Mouse (Mus musculus) thymus, adult 2 months (tissue): Measurements from ENCODE around the gene Atic. TPM values are rescaled to one million over a fixed set of nuclear protein-coding genes. Genes with fewer than 3 reads are reported as not detected.

Experiments used
- DNase-seq: peaks from one replicate; pipeline ENCODE4 v3.0.0; 2021
- H3K27ac ChIP-seq: fragments of 200-500 bp; 2 replicates; pipeline ENCODE4 v1.5.1; 2012; ENCODE audit warnings: low read length, control low read depth; ENCODE audit not compliant: control insufficient read depth, insufficient read depth
- H3K27me3 ChIP-seq: fragments of 200-500 bp; 2 replicates; pipeline ENCODE4 v1.6.1; 2012; ENCODE audit warnings: mild to moderate bottlenecking, low read length, moderate library complexity, mixed read lengths; ENCODE audit not compliant: control insufficient read depth, insufficient read depth
- H3K36me3 ChIP-seq: fragments of 200-500 bp; 2 replicates; pipeline ENCODE4 v1.6.1; 2012; ENCODE audit warnings: mild to moderate bottlenecking, low read length, moderate library complexity; ENCODE audit not compliant: control insufficient read depth, insufficient read depth
- H3K4me1 ChIP-seq: fragments of 200-500 bp; replicated peaks from 2 replicates; pipeline ENCODE4 v1.6.1; 2012; ENCODE audit warnings: low read length; ENCODE audit not compliant: control insufficient read depth, insufficient read depth
- H3K4me3 ChIP-seq: fragments of 200-500 bp; 2 replicates; pipeline ENCODE4 v1.5.1; 2012; ENCODE audit warnings: mild to moderate bottlenecking, low read length, control low read depth, moderate library complexity; ENCODE audit not compliant: control insufficient read depth, insufficient read depth
- CTCF ChIP-seq: fragments of 200-500 bp; IDR thresholded peaks from 2 replicates; pipeline ENCODE4 v1.5.1; 2012; ENCODE audit warnings: mild to moderate bottlenecking, control low read depth, low read length, moderate library complexity, borderline replicate concordance; ENCODE audit not compliant: control insufficient read depth, poor library complexity, insufficient read depth; ENCODE audit errors: extremely low read depth
- POLR2A ChIP-seq: fragments of 200-500 bp; IDR thresholded peaks from 2 replicates; pipeline ENCODE4 v1.6.1; 2012; ENCODE audit warnings: mild to moderate bottlenecking, low read length, control low read depth, moderate library complexity; ENCODE audit not compliant: control insufficient read depth, poor library complexity, insufficient read depth; ENCODE audit errors: extremely low read depth
- WGBS: fragments of 180-500 bp; shearing (Covaris S2); methylation state at CpG from one replicate; pipeline ENCODE4 v1.1.7; 2018; 5-methylcytosine and 5-hydroxymethylcytosine counted together
- polyA plus RNA-seq: library from polyadenylated mRNA; depleted of rRNA; stranded (reverse); fragments of >200 nt; gene quantifications from 2 replicates; pipeline ENCODE4 v1.2.3, GENCODE M21; 2012

Atic gene
- polyA plus RNA-seq, 1 experiment, result 46.0 TPM

DNA sequence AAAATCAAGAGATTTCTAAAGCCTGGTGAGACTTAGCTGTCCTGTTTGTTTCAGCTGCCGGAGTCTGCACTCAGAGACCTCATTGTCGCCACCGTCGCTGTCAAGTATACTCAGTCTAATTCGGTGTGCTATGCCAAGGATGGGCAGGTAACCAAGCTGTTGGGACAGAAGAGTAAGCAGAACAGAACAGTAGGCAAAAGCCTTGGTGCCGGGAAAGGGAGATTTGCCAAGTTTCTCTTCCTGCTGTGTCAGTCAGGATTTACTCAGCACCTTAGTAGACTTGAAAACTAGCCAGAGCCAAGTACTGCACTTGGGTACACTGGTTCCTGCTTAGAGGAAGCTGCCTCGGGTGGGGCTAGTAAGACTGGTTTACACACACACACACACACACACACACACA, 19.0 kb downstream of the Atic start:
- no peak overlapping the region for H3K27ac ChIP-seq
- 90% methylated on average over 7 of the region's 7 CpGs for WGBS
- no peaks in the 10 kb centered on the region for H3K27me3 ChIP-seq
- no peak for DNase-seq
- peaks cover 70% of the 10 kb centered on the region for H3K36me3 ChIP-seq
- H3K4me1 ChIP-seq, result no peaks in the 10 kb centered on the region
- TF ChIP-seq POLR2A, result no peak
- no peak for TF ChIP-seq CTCF
- H3K4me3 ChIP-seq, result no peak overlapping the region

DNA sequence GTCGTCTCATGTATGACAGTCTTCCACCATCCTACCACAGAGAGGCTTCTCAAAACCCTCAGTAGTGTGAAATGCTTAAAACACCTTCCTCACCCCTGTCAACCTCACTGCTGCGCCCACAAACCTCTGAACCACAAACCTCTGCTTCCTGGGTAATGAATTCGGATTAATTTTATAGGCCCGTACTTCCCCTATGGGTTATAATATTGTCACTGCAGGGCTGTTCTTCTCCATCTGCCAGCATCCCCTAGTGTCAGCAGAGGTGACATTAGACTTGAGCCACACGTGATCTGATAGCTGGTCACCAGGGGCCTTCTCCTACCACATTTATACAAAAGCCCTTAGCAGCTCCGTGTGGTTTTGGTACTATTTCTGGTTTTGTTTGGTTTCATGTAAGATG, 19.9 kb downstream of the Atic start:
- no peak for TF ChIP-seq POLR2A
- TF ChIP-seq CTCF, result no peak
- Histone ChIP-seq H3K4me3 (no peak overlapping the region), H3K36me3 (peaks cover 63% of the 10 kb centered on the region), H3K27ac (no peak overlapping the region), H3K4me1 (no peaks in the 10 kb centered on the region), H3K27me3 (no peaks in the 10 kb centered on the region)
- DNase-seq, result no peak
- WGBS, result 30% methylated on average over 6 of the region's 6 CpGs

DNA sequence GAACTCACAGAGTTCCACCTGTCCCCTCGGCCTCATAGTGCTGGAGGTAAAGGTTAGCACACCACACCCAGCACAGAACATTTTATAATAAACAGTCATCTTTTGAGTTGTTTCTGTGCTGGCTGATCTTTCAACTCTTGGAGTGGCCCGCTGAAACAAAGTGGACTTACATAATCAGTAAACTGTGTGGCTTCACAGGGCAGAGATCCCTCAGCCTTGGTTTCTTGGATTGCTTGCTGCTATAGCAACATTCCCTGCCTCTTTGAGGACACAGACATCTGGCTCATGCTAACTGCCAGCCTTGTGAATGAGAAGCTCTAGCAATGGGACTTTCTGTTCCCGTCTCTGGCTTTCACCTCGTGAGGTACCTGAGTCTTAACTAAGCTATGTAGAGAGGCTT, 22.6 kb downstream of the Atic start:
- WGBS, result 92% methylated on average over 4 of the region's 4 CpGs
- Histone ChIP-seq H3K36me3 (peaks cover 38% of the 10 kb centered on the region), H3K27me3 (no peaks in the 10 kb centered on the region), H3K4me3 (no peak overlapping the region), H3K27ac (no peak overlapping the region), H3K4me1 (no peaks in the 10 kb centered on the region)
- no peak for TF ChIP-seq CTCF
- TF ChIP-seq POLR2A, result no peak
- DNase-seq, result no peak

DNA sequence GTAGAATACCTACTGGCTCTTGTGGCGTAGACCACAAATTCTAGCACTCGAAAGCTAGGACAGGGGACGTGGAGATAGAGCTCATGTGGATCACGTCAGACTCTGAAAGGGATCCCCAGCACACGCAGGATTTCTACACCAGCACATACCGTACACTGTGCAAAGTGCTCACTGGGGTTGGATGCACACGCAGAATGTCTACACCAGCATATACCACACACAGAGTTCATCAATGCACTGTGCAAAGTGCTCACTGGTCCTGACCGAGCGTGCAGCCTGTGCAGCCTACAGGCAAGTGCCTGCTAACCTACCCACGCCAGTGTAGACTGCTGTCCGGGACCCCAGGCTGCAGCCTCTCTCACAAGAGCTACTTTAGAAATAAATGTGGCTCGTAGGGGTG, 23.5 kb downstream of the Atic start:
- Histone ChIP-seq H3K27me3 (no peaks in the 10 kb centered on the region), H3K36me3 (peaks cover 38% of the 10 kb centered on the region), H3K4me1 (no peaks in the 10 kb centered on the region), H3K4me3 (no peak overlapping the region), H3K27ac (no peak overlapping the region)
- WGBS, result 98% methylated on average over 12 of the region's 12 CpGs
- TF ChIP-seq CTCF, result no peak
- no peak for TF ChIP-seq POLR2A
- DNase-seq, result no peak

DNA sequence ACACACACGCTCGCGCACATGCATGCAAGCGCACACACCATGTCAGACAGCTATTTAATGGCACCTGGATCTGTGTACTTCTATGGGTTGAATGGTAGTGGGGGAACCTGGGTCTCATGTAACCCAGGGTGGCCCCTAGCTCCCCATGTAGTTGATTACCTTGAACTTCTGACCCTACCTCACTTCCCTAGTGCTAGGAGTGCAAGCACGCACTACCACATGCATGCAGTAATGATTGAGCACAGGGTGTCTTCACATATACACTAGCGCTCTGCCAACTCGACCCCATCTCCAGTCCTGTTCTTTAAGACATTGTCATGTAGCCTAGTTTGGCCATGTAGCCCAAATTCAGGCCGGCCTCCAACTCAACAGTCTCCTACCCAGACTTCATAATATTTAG, 26.4 kb downstream of the Atic start:
- H3K36me3 ChIP-seq, result peaks cover 13% of the 10 kb centered on the region
- H3K27ac ChIP-seq, result no peak overlapping the region
- TF ChIP-seq POLR2A, result no peak
- no peak for TF ChIP-seq CTCF
- no peak for DNase-seq
- 95% methylated on average over 8 of the region's 8 CpGs for WGBS
- no peak overlapping the region for H3K4me3 ChIP-seq
- no peaks in the 10 kb centered on the region for H3K4me1 ChIP-seq
- H3K27me3 ChIP-seq, result no peaks in the 10 kb centered on the region

DNA sequence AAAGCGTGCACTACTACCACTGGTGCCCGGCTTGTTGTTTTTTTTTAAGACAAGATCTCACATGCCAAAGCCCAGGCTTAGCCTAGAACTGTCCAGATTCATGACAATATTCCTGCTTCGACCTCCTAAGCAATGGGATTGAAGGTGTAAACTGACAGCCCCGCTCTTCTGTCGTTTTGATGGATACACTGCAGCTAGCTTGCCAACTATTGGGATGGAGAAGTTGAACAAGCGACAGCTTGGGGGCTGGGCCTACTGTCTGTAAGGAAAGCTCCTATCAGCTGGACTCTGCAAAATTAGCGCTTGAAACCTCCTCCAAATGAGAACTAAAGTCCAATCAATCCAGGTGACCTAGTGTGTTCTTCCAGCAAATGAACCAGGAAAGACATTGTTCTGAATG, 26.9 kb downstream of the Atic start:
- WGBS, result 89% methylated on average over 7 of the region's 7 CpGs
- no peak for DNase-seq
- H3K4me1 ChIP-seq, result no peaks in the 10 kb centered on the region
- no peak overlapping the region for H3K27ac ChIP-seq
- TF ChIP-seq CTCF (no peak), POLR2A (no peak)
- H3K27me3 ChIP-seq, result no peaks in the 10 kb centered on the region
- no peak overlapping the region for H3K4me3 ChIP-seq
- H3K36me3 ChIP-seq, result peaks cover 7% of the 10 kb centered on the region

DNA sequence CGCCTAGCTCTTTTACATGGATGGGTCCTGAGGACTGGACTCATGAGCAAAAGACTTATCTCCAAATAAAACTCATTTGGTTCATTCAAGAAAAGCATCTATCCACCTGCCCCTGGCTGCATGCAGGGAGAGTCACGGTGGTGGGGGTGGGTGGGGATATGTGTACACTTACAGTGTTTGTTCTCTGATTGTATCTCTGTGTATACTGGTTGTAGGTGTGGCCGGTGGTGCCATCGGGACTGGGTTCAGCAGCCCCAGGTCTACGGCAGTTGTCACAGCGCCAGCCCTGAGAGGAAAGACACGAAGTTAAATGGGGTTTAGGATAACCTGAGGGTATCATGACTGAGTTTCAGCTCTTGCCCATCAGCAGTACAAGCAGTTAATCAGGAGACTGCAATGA, 29.7 kb downstream of the Atic start:
- H3K4me3 ChIP-seq, result no peak overlapping the region
- 90% methylated on average over 7 of the region's 7 CpGs for WGBS
- no peak overlapping the region for H3K27ac ChIP-seq
- no peaks in the 10 kb centered on the region for H3K36me3 ChIP-seq
- DNase-seq, result no peak
- no peaks in the 10 kb centered on the region for H3K27me3 ChIP-seq
- TF ChIP-seq CTCF, result no peak
- TF ChIP-seq POLR2A, result no peak
- H3K4me1 ChIP-seq, result no peaks in the 10 kb centered on the region
